Mouse (Mus musculus): ENCODE measurements around the gene Gm42517. TPM values are rescaled to one million over a fixed set of nuclear protein-coding genes. Genes with fewer than 3 reads are reported as not detected.

Gene Gm42517
- polyA plus RNA-seq, 1 experiment: 0.59 TPM

GRCm38 (mm10) chr5:108349511-108350148 lies 18.1 kb downstream of the Gm42517 start:
- Histone ChIP-seq H3K36me3 (ENCODE audit: control insufficient read depth, insufficient read depth, low read length) (peaks cover 5% of the 10 kb centered on the region), H3K4me3 (ENCODE audit: insufficient read depth, low read depth, low read length) (no peak overlapping the region), H3K27ac (ENCODE audit: insufficient read depth, low read depth, low read length) (no peak overlapping the region), H3K4me1 (ENCODE audit: control insufficient read depth, insufficient read depth, low read length) (no peaks in the 10 kb centered on the region), H3K27me3 (replicated peaks; ENCODE audit: control insufficient read depth, insufficient read depth, low read length) (no peaks in the 10 kb centered on the region)
- WGBS: 90% methylated on average over 9 of the region's 9 CpGs
- TF ChIP-seq POLR2A (IDR thresholded peaks at IDR 0.05; ENCODE audit: low read depth, low read length) (no peak), CTCF (conservative IDR thresholded peaks at IDR 0.05; ENCODE audit: insufficient read depth, insufficient read length, low read depth, low read length) (no peak)
- no peak for DNase-seq

DNA sequence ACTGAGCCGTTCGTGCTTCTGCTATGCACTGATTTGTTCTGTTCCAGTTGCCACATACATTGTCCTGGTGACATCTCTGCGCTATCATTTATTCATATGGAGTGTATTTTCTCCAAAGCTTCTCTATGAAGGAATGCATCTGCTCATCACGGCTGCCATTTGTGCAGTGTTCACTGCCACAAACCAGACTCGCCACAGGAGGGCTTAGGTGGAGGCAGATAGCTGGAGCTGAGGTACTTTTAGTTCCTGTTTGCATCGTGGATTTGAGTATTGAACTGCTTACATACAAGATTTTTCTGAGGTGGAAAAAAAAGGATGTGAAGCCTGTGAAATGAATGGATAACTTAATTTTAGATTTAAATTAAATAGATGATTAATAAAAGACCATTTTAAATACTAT lies 19.9 kb downstream of the Gm42517 start:
- DNase-seq: no peak
- TF ChIP-seq POLR2A (IDR thresholded peaks at IDR 0.05; ENCODE audit: low read depth, low read length) (no peak), CTCF (conservative IDR thresholded peaks at IDR 0.05; ENCODE audit: insufficient read depth, insufficient read length, low read depth, low read length) (no peak)
- WGBS: 86% methylated on average over 6 of the region's 6 CpGs
- Histone ChIP-seq H3K27ac (ENCODE audit: insufficient read depth, low read depth, low read length) (no peak overlapping the region), H3K27me3 (replicated peaks; ENCODE audit: control insufficient read depth, insufficient read depth, low read length) (no peaks in the 10 kb centered on the region), H3K4me1 (ENCODE audit: control insufficient read depth, insufficient read depth, low read length) (no peaks in the 10 kb centered on the region), H3K36me3 (ENCODE audit: control insufficient read depth, insufficient read depth, low read length) (peaks cover 5% of the 10 kb centered on the region), H3K4me3 (ENCODE audit: insufficient read depth, low read depth, low read length) (no peak overlapping the region)

DNA sequence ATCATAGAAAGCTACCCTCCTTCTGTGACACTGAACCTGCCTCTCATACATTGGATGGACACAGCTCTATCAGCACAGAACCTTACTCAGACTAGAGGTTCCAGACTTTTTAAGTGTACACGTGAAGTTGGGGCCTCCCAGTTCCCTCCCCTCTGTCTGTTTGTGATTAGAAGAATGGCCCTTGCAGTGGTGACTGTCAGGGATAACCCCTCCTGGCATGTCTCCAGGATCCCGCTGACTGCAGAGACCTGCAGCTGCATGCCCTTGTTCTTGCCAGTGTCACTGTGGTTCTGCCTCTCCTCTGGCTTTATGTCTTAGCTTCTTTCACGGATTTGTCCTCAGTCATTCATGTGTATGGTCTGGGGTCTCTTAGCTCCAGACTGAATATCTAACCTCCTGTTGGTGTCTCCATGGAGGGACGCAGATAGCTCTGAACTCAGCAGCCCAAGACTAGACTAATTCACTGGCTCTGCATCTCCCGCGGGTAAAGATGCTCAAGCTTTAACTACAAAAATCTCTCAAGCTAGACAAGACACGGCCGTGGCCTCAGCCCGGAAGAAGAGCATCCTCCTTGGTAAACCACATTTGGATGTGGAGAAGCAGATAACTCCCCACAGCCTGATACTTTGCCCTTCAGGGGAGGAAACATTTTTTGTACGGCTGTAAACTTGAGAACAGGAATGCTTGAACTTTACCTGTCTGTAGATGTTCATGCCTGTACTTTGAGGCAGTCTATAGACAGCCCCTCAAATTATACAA lies 22.2 kb downstream of the Gm42517 start:
- TF ChIP-seq POLR2A (IDR thresholded peaks at IDR 0.05; ENCODE audit: low read depth, low read length): no peak
- TF ChIP-seq CTCF (conservative IDR thresholded peaks at IDR 0.05; ENCODE audit: insufficient read depth, insufficient read length, low read depth, low read length): no peak

DNA sequence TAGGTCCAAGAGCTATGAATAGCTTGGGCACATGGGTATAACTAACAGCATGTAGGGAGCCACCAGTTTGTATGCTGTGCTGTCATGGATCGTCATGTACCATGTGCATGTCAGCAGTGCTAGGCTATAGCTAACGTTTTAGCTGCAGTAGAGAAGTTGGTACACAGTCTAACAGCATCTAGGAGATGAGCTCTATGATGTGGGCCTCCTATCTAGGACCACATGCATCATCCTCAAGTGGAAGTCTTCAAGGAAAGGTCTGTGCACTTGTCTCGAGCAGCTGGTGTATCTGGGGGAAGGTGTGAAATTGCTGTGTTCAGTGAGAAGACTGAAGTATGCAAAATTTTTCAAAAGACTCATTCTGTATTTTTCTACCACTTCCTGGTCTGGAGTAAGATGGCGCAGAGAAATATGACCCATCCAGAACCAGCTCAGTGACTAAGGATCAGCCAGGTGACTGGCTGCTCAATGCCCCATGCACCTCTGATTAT lies 24.0 kb downstream of the Gm42517 start:
- peaks cover 4% of the 10 kb centered on the region for H3K36me3 ChIP-seq (ENCODE audit: control insufficient read depth, insufficient read depth, low read length)
- no peak overlapping the region for H3K27ac ChIP-seq (ENCODE audit: insufficient read depth, low read depth, low read length)
- no peak for TF ChIP-seq POLR2A (IDR thresholded peaks at IDR 0.05; ENCODE audit: low read depth, low read length)
- no peak for TF ChIP-seq CTCF (conservative IDR thresholded peaks at IDR 0.05; ENCODE audit: insufficient read depth, insufficient read length, low read depth, low read length)
- H3K4me1 ChIP-seq (ENCODE audit: control insufficient read depth, insufficient read depth, low read length): no peaks in the 10 kb centered on the region
- H3K4me3 ChIP-seq (ENCODE audit: insufficient read depth, low read depth, low read length): no peak overlapping the region
- DNase-seq: no peak
- H3K27me3 ChIP-seq (replicated peaks; ENCODE audit: control insufficient read depth, insufficient read depth, low read length): no peaks in the 10 kb centered on the region
- WGBS: 92% methylated on average over 4 of the region's 4 CpGs

More for the DNA sequence above, 22.2 kb downstream of the Gm42517 start:
- no peak overlapping the region for H3K4me3 ChIP-seq (ENCODE audit: insufficient read depth, low read depth, low read length)
- H3K4me1 ChIP-seq (ENCODE audit: control insufficient read depth, insufficient read depth, low read length): no peaks in the 10 kb centered on the region
- 86% methylated on average over 10 of the region's 10 CpGs for WGBS
- no peak overlapping the region for H3K27ac ChIP-seq (ENCODE audit: insufficient read depth, low read depth, low read length)
- no peaks in the 10 kb centered on the region for H3K27me3 ChIP-seq (replicated peaks; ENCODE audit: control insufficient read depth, insufficient read depth, low read length)
- DNase-seq: no peak
- H3K36me3 ChIP-seq (ENCODE audit: control insufficient read depth, insufficient read depth, low read length): peaks cover 5% of the 10 kb centered on the region

DNA sequence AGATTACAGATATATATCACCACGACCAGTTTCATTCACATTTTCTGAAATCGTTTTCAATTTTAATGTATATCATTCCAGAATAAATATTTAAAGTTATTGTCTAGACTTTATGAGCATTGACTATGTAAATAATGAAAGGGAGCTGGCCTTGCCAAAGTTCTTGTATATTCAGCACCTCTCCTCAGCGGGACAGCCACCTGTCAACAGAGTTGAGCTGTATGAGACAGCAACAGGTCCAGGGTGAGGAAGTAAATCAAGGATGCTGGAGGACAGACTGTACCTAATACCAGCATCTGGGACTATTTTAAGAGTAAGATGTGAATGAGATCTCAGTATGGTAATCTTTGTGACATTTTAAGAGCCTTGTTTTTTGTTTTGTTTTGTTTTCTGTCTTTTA lies 29.7 kb downstream of the Gm42517 start:
- Histone ChIP-seq H3K4me1 (ENCODE audit: control insufficient read depth, insufficient read depth, low read length) (no peaks in the 10 kb centered on the region), H3K27me3 (replicated peaks; ENCODE audit: control insufficient read depth, insufficient read depth, low read length) (no peaks in the 10 kb centered on the region), H3K36me3 (ENCODE audit: control insufficient read depth, insufficient read depth, low read length) (no peaks in the 10 kb centered on the region), H3K4me3 (ENCODE audit: insufficient read depth, low read depth, low read length) (no peak overlapping the region), H3K27ac (ENCODE audit: insufficient read depth, low read depth, low read length) (no peak overlapping the region)
- DNase-seq: no peak
- TF ChIP-seq CTCF (conservative IDR thresholded peaks at IDR 0.05; ENCODE audit: insufficient read depth, insufficient read length, low read depth, low read length): no peak
- TF ChIP-seq POLR2A (IDR thresholded peaks at IDR 0.05; ENCODE audit: low read depth, low read length): no peak
- 81% methylated on average over 3 of the region's 3 CpGs for WGBS

DNA sequence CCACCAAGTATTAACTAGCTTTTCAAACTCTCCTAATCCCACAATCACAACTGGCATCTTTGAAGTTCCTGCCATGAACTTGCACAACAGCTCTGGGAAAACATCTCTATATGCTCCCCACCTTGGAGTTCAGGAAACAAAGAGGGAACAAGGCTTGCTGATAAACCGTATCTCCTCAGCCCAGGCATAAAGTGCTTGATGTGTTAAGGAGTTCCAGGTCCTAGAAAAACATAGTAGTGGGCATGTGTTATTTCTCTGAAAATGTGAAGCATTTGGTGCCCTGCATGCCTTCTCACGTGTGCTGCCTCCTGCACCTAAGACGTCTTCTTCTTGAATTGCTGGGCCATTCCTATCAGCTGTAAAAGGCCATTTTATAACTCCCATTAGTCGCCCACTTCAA lies 30.3 kb downstream of the Gm42517 start:
- no peak for TF ChIP-seq POLR2A (IDR thresholded peaks at IDR 0.05; ENCODE audit: low read depth, low read length)
- TF ChIP-seq CTCF (conservative IDR thresholded peaks at IDR 0.05; ENCODE audit: insufficient read depth, insufficient read length, low read depth, low read length): no peak
- 50% methylated on average over 4 of the region's 4 CpGs for WGBS
- no peaks in the 10 kb centered on the region for H3K36me3 ChIP-seq (ENCODE audit: control insufficient read depth, insufficient read depth, low read length)

DNA sequence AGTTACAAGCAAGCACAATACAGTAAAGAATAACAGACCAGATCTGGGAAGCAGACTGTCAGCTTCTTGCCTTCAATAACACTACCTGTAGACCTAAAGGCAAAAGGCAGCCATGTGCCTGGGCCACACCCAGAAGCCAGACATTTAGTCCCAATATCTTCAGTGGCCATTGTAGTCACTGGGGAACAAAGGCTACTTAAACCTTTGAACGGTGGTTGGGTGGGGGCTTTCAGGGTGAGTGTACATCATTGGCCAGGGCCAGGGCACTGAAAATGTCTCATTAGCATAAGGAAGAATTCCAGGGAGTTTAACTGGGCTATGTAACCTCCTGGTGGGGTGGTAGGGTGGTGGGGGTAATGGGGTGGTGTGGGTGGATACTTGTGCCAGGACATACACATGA lies 36.7 kb downstream of the Gm42517 start:
- WGBS: 89% methylated on average over 1 of the region's 1 CpGs
- Histone ChIP-seq H3K27me3 (replicated peaks; ENCODE audit: control insufficient read depth, insufficient read depth, low read length) (no peaks in the 10 kb centered on the region), H3K36me3 (ENCODE audit: control insufficient read depth, insufficient read depth, low read length) (no peaks in the 10 kb centered on the region; the same call in 1 of the 2 replicates), H3K27ac (ENCODE audit: insufficient read depth, low read depth, low read length) (no peak overlapping the region), H3K4me3 (ENCODE audit: insufficient read depth, low read depth, low read length) (no peak overlapping the region), H3K4me1 (ENCODE audit: control insufficient read depth, insufficient read depth, low read length) (no peaks in the 10 kb centered on the region)
- no peak for TF ChIP-seq POLR2A (IDR thresholded peaks at IDR 0.05; ENCODE audit: low read depth, low read length)
- no peak for TF ChIP-seq CTCF (conservative IDR thresholded peaks at IDR 0.05; ENCODE audit: insufficient read depth, insufficient read length, low read depth, low read length)
- no peak for DNase-seq

More for the DNA sequence above, 30.3 kb downstream of the Gm42517 start:
- H3K4me1 ChIP-seq (ENCODE audit: control insufficient read depth, insufficient read depth, low read length): no peaks in the 10 kb centered on the region
- no peak overlapping the region for H3K4me3 ChIP-seq (ENCODE audit: insufficient read depth, low read depth, low read length)
- no peak for DNase-seq
- no peak overlapping the region for H3K27ac ChIP-seq (ENCODE audit: insufficient read depth, low read depth, low read length)
- H3K27me3 ChIP-seq (replicated peaks; ENCODE audit: control insufficient read depth, insufficient read depth, low read length): no peaks in the 10 kb centered on the region

Other genes with a start within 250 kb of the Gm42517 start
- gene Tmed5, start 235.3 kb downstream of the Gm42517 start, polyA plus RNA-seq (2012; rRNA removed): 39.7 and 60.9 TPM in 2 replicates
- 0.06 TPM in 1 of 2 replicates, not detected in the other for gene Ccdc18, start 235.0 kb downstream of the Gm42517 start, polyA plus RNA-seq (2012; rRNA removed)
- 16.3 and 19.5 TPM in 2 replicates for gene Dr1, start 99.0 kb downstream of the Gm42517 start, polyA plus RNA-seq (2012; rRNA removed)
- gene Pigg, start 55.3 kb downstream of the Gm42517 start, polyA plus RNA-seq (2012; rRNA removed): 16.6 and 18.7 TPM in 2 replicates
- not detected in 2 replicates for gene Pde6b, start 20.5 kb upstream of the Gm42517 start, polyA plus RNA-seq (2012; rRNA removed)
- gene Atp5k, start 66.5 kb upstream of the Gm42517 start, polyA plus RNA-seq (2012; rRNA removed): 103 and 172 TPM in 2 replicates
- gene Mfsd7a, start 81.0 kb upstream of the Gm42517 start, polyA plus RNA-seq (2012; rRNA removed): 5.0 and 5.3 TPM in 2 replicates
- 9.0 and 10.2 TPM in 2 replicates for gene Pcgf3, start 93.3 kb upstream of the Gm42517 start, polyA plus RNA-seq (2012; rRNA removed)
- gene Cplx1, start 182.1 kb upstream of the Gm42517 start, polyA plus RNA-seq (2012; rRNA removed): 0.26 and 0.59 TPM in 2 replicates